Mouse (Mus musculus): ENCODE data around the gene Kdm6b. TPM values are rescaled to one million over a fixed set of nuclear protein-coding genes. Genes with fewer than 3 reads are reported as not detected.

Kdm6b gene
- 8.9 TPM for polyA plus RNA-seq (2015; fragmentation: Illumina TruSeq; extraction: RNeasy Lipid Tissue Mini Kit (QIAGEN cat#74804); ENCODE audit: insufficient read depth, low replicate concordance)

DNA sequence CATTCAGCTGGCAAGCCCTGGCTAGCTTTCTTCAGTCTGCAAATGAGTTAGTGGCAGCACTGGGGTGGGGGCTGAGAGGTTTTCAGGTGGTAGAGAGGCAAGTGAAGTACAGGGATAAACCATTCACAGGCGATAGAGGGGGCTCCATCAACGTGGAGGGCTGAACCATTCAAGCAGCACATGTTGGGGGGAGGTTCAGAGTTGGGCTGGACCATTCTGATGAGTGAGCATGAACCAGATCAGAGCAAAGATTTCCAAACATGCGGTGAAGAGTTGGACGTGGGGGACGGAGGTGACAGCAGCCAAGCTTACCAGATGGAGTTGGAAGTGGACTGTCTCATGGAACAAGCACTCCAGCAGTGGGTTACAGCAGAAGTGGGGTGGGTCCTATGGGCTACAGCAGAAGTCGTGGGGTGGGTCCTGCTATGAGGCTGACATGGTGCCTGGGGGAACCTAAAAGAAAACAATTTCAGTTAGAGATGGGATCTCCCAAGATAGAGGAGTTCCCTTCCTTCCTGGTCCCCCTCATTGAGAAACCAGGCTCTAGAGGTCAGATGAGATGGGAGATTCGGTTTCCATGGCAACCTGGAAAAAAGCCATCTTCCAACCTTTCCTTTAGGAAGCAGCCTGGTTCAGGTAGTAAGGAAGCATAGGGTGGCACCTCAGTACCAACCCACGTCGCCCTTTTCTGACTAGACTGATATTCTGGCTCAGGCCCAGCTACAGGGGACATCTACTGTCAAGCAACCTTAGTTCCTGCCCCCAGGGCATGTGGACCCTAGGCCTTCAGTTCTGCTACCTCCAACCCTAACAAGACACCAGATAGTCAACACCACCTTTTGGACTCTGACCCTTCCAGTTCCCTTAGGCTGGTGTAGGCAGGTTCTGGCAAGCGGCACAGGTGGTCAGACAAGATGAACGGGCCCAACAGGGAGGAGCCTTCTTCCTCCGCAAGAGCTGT, at the start of gene Kdm6b:
Gene Kdm6b (minus strand): TSS at position 455 of the 961 bp plus-strand sequence.

DNA sequence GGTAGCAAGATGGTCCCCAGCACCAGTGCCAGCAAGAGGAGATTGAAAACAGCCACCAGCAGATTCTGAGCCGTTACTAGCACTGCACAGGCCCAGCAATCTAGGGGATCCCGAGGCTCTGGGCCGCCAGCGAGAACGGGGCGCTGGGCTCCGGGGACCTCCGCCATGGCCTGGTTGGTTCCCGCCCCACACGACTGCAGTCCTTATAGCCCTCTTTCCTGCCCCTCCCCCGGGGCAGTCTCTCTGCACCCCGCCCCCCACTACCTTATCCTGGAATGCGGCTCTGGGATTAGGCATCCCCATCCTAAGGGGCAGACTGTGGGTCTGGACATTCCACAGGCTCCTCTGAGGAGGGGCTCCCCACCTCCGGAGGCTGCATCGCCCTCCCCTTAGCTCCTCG, 15.4 kb downstream of the Kdm6b start, which contains the start of gene Tmem88:
Gene Tmem88 (minus strand): TSS at position 176 of the 400 bp plus-strand sequence.

DNA sequence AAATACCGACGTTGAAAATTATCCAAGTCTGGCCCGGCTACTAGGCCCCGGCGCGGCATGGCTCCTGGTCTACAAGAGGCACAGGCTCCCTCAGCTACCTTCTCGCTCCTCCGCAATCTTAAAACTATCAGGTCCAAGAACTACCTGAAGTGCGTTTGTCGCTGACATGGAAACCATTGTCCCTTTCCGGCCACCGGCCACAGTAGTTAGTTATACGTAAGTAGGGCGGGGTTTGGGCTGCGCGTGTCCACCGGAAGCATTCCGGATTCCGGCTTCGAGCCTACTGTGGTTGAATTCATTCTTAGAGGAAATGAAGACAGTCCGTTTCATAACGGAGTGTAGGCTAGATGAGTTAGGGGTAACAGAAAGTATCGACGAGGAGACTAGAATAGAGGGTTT, 18.2 kb downstream of the Kdm6b start, which contains the start of the genes Naa38 and Cyb5d1:
Gene Naa38 (plus strand): TSS at position 253 of the 399 bp plus-strand sequence.
Gene Cyb5d1 (minus strand): TSS at position 397 of the 399 bp plus-strand sequence.

DNA sequence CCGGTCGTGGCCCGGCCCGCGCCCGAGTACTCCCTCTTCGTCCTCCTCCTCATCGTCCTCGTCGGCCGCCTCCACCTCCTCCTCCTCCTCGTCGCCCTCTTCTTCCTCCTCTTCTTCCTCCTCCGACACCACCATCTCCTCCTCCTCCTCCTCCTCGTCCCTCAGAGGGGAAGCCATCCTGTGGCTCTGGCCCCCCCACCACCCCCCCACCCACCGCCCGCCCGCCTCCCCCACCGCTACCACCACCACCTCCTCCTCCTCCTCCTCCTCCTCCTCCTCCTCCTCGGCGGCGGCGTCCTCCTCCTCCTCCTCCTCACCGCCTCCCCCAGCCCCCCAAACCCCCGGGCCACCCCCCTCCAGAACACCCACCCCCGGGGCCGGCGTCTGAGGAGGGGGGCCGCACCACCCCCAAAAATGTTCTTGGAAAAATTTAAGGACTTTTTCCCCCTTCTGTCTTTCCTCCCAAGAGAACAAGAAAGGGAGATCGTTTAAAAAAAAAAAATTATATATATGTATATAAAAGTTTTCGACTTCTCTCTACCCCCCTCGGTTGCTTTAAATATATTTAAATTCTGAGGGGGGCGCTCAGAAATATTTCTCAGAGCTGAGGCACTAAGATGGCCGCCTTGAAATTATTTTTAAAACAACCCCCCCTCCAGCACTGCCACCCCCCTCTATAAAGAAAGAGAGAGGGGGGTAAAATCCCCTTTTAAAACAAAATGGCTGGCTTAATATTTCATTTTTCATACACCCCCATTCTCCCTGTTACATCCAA, 44.1 kb downstream of the Kdm6b start, which contains the start of gene Chd3:
Gene Chd3 (minus strand): TSS at position 192 of the 775 bp plus-strand sequence.

Other genes starting within 250 kb of the Kdm6b start
- 0.25 TPM for gene Alox8, start 215.8 kb downstream of the Kdm6b start, polyA plus RNA-seq (2015; fragmentation: Illumina TruSeq; extraction: RNeasy Lipid Tissue Mini Kit (QIAGEN cat#74804); ENCODE audit: insufficient read depth, low replicate concordance)
- gene Gucy2e, start 176.6 kb downstream of the Kdm6b start, polyA plus RNA-seq (2015; fragmentation: Illumina TruSeq; extraction: RNeasy Lipid Tissue Mini Kit (QIAGEN cat#74804); ENCODE audit: insufficient read depth, low replicate concordance): 0.06 TPM
- 13.3 TPM for gene Cntrob, start 89.9 kb downstream of the Kdm6b start, polyA plus RNA-seq (2015; fragmentation: Illumina TruSeq; extraction: RNeasy Lipid Tissue Mini Kit (QIAGEN cat#74804); ENCODE audit: insufficient read depth, low replicate concordance)
- 112 TPM for gene Trappc1, start 89.7 kb downstream of the Kdm6b start, polyA plus RNA-seq (2015; fragmentation: Illumina TruSeq; extraction: RNeasy Lipid Tissue Mini Kit (QIAGEN cat#74804); ENCODE audit: insufficient read depth, low replicate concordance)
- 1.2 TPM for gene Kcnab3, start 87.4 kb downstream of the Kdm6b start, polyA plus RNA-seq (2015; fragmentation: Illumina TruSeq; extraction: RNeasy Lipid Tissue Mini Kit (QIAGEN cat#74804); ENCODE audit: insufficient read depth, low replicate concordance)
- 3.7 TPM for gene Rnf227, start 73.2 kb downstream of the Kdm6b start, polyA plus RNA-seq (2015; fragmentation: Illumina TruSeq; extraction: RNeasy Lipid Tissue Mini Kit (QIAGEN cat#74804); ENCODE audit: insufficient read depth, low replicate concordance)
- gene Chd3, start 44.3 kb downstream of the Kdm6b start, polyA plus RNA-seq (2015; fragmentation: Illumina TruSeq; extraction: RNeasy Lipid Tissue Mini Kit (QIAGEN cat#74804); ENCODE audit: insufficient read depth, low replicate concordance): 161 TPM
- 48.9 TPM for gene Naa38, start 18.2 kb downstream of the Kdm6b start, polyA plus RNA-seq (2015; fragmentation: Illumina TruSeq; extraction: RNeasy Lipid Tissue Mini Kit (QIAGEN cat#74804); ENCODE audit: insufficient read depth, low replicate concordance)
- gene Cyb5d1, start 18.0 kb downstream of the Kdm6b start, polyA plus RNA-seq (2015; fragmentation: Illumina TruSeq; extraction: RNeasy Lipid Tissue Mini Kit (QIAGEN cat#74804); ENCODE audit: insufficient read depth, low replicate concordance): 35.9 TPM
- 2.4 TPM for gene Tmem88, start 15.4 kb downstream of the Kdm6b start, polyA plus RNA-seq (2015; fragmentation: Illumina TruSeq; extraction: RNeasy Lipid Tissue Mini Kit (QIAGEN cat#74804); ENCODE audit: insufficient read depth, low replicate concordance)
- gene Dnah2, start 135.4 kb upstream of the Kdm6b start, polyA plus RNA-seq (2015; fragmentation: Illumina TruSeq; extraction: RNeasy Lipid Tissue Mini Kit (QIAGEN cat#74804); ENCODE audit: insufficient read depth, low replicate concordance): 0.51 TPM
- 0.88 TPM for gene Efnb3, start 146.5 kb upstream of the Kdm6b start, polyA plus RNA-seq (2015; fragmentation: Illumina TruSeq; extraction: RNeasy Lipid Tissue Mini Kit (QIAGEN cat#74804); ENCODE audit: insufficient read depth, low replicate concordance)
- gene Wrap53, start 166.6 kb upstream of the Kdm6b start, polyA plus RNA-seq (2015; fragmentation: Illumina TruSeq; extraction: RNeasy Lipid Tissue Mini Kit (QIAGEN cat#74804); ENCODE audit: insufficient read depth, low replicate concordance): 7.7 TPM
- gene Trp53, start 166.7 kb upstream of the Kdm6b start, polyA plus RNA-seq (2015; fragmentation: Illumina TruSeq; extraction: RNeasy Lipid Tissue Mini Kit (QIAGEN cat#74804); ENCODE audit: insufficient read depth, low replicate concordance): 99.7 TPM
- gene Atp1b2, start 192.3 kb upstream of the Kdm6b start, polyA plus RNA-seq (2015; fragmentation: Illumina TruSeq; extraction: RNeasy Lipid Tissue Mini Kit (QIAGEN cat#74804); ENCODE audit: insufficient read depth, low replicate concordance): 15.0 TPM
- gene Shbg, start 204.2 kb upstream of the Kdm6b start, polyA plus RNA-seq (2015; fragmentation: Illumina TruSeq; extraction: RNeasy Lipid Tissue Mini Kit (QIAGEN cat#74804); ENCODE audit: insufficient read depth, low replicate concordance): not detected
- 3.1 TPM for gene Sat2, start 208.3 kb upstream of the Kdm6b start, polyA plus RNA-seq (2015; fragmentation: Illumina TruSeq; extraction: RNeasy Lipid Tissue Mini Kit (QIAGEN cat#74804); ENCODE audit: insufficient read depth, low replicate concordance)
- 49.8 TPM for gene Fxr2, start 219.3 kb upstream of the Kdm6b start, polyA plus RNA-seq (2015; fragmentation: Illumina TruSeq; extraction: RNeasy Lipid Tissue Mini Kit (QIAGEN cat#74804); ENCODE audit: insufficient read depth, low replicate concordance)
- gene Sox15, start 241.6 kb upstream of the Kdm6b start, polyA plus RNA-seq (2015; fragmentation: Illumina TruSeq; extraction: RNeasy Lipid Tissue Mini Kit (QIAGEN cat#74804); ENCODE audit: insufficient read depth, low replicate concordance): not detected
- gene Mpdu1, start 249.0 kb upstream of the Kdm6b start, polyA plus RNA-seq (2015; fragmentation: Illumina TruSeq; extraction: RNeasy Lipid Tissue Mini Kit (QIAGEN cat#74804); ENCODE audit: insufficient read depth, low replicate concordance): 58.3 TPM

Data from spleen, adult 10 weeks (tissue).